Mouse (Mus musculus) embryonic facial prominence, embryonic 13.5 days (tissue): ENCODE results near the gene Gm4787. TPM values are rescaled to one million over a fixed set of nuclear protein-coding genes. Genes with fewer than 3 reads are reported as not detected.

Experiments used
- polyA plus RNA-seq: library from polyadenylated mRNA; unstranded; fragments of >200 nt; fragmentation: Nextera tagmentation; extraction: Ambion mirVana; gene quantifications from 2 replicates; pipeline ENCODE4 v1.2.1, GENCODE M21; 2015

Gene Gm4787
- polyA plus RNA-seq, 1 experiment from 2014 or later, result 0.30 TPM

Other genes with a start within 250 kb of the Gm4787 start
- gene Slc8a3, start 46.3 kb downstream of the Gm4787 start, polyA plus RNA-seq, result 3.6 and 5.6 TPM in 2 replicates
- gene Adam4, start 42.5 kb upstream of the Gm4787 start, polyA plus RNA-seq, result 0.84 and 0.89 TPM in 2 replicates
- 130 and 145 TPM in 2 replicates for gene Cox16, start 105.7 kb upstream of the Gm4787 start, polyA plus RNA-seq
- 22.7 and 23.0 TPM in 2 replicates for gene Gm20498, start 153.4 kb upstream of the Gm4787 start, polyA plus RNA-seq
- 39.8 and 48.6 TPM in 2 replicates for gene Synj2bp, start 153.4 kb upstream of the Gm4787 start, polyA plus RNA-seq
- 0.46 and 0.95 TPM in 2 replicates for gene Adam21, start 189.0 kb upstream of the Gm4787 start, polyA plus RNA-seq
- 83.9 and 86.7 TPM in 2 replicates for gene Med6, start 215.5 kb upstream of the Gm4787 start, polyA plus RNA-seq